Mouse (Mus musculus) liver, adult 2 months (tissue): ENCODE measurements around the gene Bhlhe41.

Source experiments
- CTCF ChIP-seq: fragments of 200-500 bp; IDR thresholded peaks from 2 replicates; pipeline ENCODE4 v1.5.1; 2011; ENCODE audit warnings: low read depth, low read length, control low read depth
- POLR2A ChIP-seq: fragments of 200-500 bp; IDR thresholded peaks from 2 replicates; pipeline ENCODE4 v1.6.1; 2011; ENCODE audit warnings: low read length, control low read depth; ENCODE audit not compliant: insufficient read depth; ENCODE audit errors: extremely low read depth

DNA sequence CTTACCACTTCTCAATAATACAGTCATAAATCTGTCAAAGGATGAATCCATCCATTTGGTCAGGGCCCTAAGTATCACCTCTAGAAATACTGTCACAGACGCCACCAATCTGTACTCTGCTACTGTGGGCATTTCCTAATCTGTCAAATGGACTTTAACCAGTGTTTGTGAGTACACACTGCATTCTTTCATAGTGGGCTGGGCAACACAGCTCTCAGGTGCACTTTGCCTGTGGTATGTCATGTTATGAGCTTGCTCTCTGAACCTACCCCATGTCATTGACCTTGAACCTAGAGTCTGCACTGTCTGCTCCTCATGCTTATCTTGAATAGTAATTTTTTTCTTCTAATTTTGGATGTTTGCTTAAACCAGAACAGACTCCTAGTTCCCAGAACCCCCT lies 54.2 kb downstream of the Bhlhe41 start:
- TF ChIP-seq CTCF, result no peak
- TF ChIP-seq POLR2A, result no peak
